Mouse (Mus musculus) embryonic fibroblast, embryonic 13.5 days (primary cell): ENCODE measurements around the gene Ttc9b.

ENCODE experiments used
- CTCF ChIP-seq: IDR thresholded peaks from 2 replicates; pipeline ENCODE4 v1.5.1; 2011; ENCODE audit warnings: mild to moderate bottlenecking, control low read depth, low read length, moderate library complexity, borderline replicate concordance; ENCODE audit not compliant: insufficient read depth
- POLR2A ChIP-seq: IDR thresholded peaks from 2 replicates; pipeline ENCODE4 v1.6.1; 2011; ENCODE audit warnings: low read depth, mild to moderate bottlenecking, control low read depth, low read length, moderate library complexity

- TF ChIP-seq POLR2A (no peak), CTCF (no peak)
These were observed 29.5 kb downstream of the Ttc9b start for GRCm38 (mm10) chr7:27683218-27683617.
